Mouse (Mus musculus) layer of hippocampus, adult 9-10 months (tissue): ENCODE data around the gene Mcoln2.

ENCODE experiments used
- DNase-seq: peaks from one replicate; pipeline ENCODE4 v3.0.0; 2022; ENCODE audit warnings: low spot score

Mcoln2 gene

GRCm38 (mm10) chr3:146227427-146227826 is 77.8 kb downstream of the Mcoln2 start:
- DNase-seq = no peak

GRCm38 (mm10) chr3:146228559-146229310 is 79.1 kb downstream of the Mcoln2 start:
- DNase-seq = no peak

GRCm38 (mm10) chr3:146232708-146233107 is 83.1 kb downstream of the Mcoln2 start:
- DNase-seq = no peak

GRCm38 (mm10) chr3:146233741-146234140 is 84.1 kb downstream of the Mcoln2 start:
- no peak for DNase-seq

- no peak for DNase-seq
Measured at GRCm38 (mm10) chr3:146234530-146234929, 84.9 kb downstream of the Mcoln2 start.

DNA sequence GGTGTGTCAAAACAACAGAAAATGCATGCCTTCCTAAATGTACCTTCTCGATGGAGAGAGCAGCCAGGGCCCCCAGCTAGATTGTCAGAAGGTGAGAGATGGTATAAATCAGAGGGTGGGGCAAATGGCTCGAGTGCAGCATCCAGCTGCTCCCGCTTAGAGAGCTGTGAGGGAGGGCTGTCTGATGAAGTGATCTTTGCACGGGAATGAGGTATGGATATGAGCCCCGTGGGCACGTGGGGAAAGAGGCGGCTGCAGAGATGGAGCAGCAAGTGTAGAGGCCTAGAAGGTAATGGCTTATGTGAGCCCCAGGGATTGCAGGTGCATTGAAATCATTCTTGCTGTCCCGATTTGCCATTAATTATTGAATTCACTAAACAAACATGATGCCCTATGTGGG is 86.6 kb downstream of the Mcoln2 start:
- no peak for DNase-seq

DNA sequence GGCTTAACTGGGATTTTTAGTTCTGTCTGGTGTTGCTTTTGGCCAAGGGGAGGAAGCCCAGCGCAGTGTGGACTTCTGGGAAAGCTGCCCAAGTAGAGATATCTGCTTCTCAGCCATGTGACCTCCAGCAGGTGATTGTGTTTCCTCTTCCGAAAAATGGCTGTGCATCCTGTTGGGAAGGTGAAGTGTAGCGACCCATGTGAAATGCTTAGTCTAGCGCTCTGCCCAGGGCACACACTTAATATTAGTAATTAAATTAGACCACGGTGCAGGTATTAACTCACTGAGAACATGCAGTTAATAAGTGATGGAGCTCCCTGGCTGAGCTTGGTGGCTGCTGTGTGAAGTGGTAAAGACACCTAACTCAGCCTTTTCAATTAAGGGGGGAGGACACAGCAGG is 88.0 kb downstream of the Mcoln2 start:
- no peak for DNase-seq

DNA sequence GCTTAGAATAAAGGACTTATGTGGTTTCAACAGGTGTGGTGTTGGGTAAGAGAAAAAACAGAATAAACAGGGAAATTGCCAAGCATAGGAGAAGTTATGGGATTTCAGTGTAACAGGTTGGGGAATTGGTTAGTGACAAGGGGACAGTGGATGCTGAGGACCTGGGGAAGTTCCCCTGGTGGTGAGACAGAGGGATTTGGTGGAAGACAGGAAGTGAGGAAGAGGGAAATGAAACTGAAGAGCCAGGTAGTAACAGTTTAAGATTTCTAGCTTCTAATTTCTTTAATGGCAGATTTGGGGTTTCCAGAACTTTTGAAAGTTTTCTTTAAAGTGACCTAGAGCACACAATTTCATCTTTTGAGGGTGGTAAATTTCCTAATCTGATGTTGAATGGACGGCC is 95.0 kb downstream of the Mcoln2 start:
- DNase-seq = no peak
